Mouse (Mus musculus) right cerebral cortex, postnatal 36 days (tissue): ENCODE measurements around the gene Zfp618.

Experiments used
- DNase-seq, 2 experiments: peaks; one replicate each; pipeline ENCODE4 v3.0.0; 2022; ENCODE audit warnings: low spot score in 2 of 2, mixed read lengths in 1 of 2

Zfp618 gene

DNA sequence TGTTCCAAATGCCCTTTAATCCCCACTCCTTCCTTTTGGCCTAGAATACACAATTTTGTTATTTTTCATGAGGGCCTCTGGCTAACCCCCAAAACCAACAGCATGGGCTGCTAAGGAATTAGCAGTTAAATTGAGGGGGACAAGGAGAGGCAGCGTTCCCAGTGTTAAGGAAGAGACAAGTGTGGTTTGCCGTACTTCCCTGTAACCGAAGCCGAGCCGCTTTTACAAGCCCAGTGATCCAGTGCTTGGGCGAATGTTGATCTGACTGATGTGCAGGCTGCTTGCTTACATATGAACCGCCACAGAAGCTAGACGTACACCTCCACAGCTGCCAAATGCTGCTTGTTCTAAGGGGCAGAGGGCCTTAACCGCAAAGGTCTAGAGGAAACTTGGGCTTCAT, 99.5 kb downstream of the Zfp618 start:
- DNase-seq, result no peak

DNA sequence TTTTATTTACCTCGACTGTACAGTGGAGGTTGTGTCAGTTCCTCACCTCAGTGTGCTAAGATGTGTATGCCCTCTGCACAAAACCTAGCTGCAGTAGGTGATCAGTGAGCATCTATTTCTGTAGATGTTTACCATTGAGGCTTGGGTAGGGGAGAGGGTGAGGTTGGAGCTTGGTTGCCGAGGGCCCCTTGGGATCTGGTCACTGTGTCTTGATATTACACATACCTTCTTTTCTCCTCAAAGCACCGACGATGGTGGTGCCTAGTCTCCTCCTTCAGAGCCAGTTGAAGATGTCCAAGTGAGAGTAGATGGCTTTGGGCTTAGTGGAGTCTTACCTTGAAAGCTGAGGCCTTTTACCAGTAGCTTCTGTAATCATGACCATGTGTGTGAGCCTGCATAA, 101.4 kb downstream of the Zfp618 start:
- no peak for DNase-seq

DNA sequence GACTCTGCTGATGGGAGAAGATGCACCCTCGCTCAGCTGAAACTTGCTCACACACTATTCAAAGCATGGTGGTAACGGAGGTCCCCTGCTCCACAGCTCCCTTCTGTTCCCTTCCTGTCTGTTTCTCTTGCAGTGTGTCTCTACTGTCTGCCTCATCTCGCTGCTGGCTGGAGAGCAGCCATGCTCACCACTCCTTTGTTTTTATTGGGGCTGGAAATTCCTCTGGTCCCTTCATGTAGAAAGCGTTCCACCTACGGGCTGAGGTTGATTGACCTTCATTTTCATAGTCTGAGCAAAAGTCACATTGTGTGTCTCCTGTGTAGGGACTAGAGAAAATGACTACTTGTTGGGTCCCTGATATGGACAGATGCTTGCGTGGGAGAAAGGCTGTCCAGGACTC, 102.4 kb downstream of the Zfp618 start:
- no peak for DNase-seq

DNA sequence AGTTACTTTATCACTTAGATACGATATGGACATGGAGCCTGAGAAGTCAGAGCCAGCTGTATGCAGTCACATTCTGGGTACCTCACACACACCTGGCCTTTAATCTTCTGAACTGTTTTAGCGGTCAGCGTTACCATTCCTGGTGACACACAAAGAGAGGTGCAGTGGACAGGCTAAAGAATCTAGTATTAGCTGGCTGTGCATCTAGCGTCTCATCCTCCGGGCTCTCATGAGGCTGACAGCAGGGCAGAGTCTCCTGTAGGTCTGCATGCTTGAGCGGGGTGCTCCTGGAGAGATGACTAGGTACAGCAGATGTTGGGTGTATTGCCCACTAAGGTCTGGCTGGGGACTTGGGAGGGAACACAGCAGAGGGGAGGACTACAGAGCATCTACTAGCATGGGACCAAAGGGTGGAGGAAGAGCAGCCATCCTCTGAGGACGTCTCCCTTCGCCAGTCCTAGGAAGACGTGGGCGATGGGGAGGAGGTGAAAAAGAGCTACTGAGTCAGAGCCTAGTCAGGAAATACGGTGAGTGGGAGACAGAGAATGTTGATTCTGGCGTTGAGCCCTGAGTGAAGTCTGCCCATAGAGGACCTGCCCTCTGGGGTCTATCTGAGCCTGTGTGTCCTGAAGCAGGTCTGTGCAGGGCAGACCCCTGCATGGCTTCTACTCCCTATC, 103.3 kb downstream of the Zfp618 start:
- DNase-seq, result peak; percentile 45 to 65

DNA sequence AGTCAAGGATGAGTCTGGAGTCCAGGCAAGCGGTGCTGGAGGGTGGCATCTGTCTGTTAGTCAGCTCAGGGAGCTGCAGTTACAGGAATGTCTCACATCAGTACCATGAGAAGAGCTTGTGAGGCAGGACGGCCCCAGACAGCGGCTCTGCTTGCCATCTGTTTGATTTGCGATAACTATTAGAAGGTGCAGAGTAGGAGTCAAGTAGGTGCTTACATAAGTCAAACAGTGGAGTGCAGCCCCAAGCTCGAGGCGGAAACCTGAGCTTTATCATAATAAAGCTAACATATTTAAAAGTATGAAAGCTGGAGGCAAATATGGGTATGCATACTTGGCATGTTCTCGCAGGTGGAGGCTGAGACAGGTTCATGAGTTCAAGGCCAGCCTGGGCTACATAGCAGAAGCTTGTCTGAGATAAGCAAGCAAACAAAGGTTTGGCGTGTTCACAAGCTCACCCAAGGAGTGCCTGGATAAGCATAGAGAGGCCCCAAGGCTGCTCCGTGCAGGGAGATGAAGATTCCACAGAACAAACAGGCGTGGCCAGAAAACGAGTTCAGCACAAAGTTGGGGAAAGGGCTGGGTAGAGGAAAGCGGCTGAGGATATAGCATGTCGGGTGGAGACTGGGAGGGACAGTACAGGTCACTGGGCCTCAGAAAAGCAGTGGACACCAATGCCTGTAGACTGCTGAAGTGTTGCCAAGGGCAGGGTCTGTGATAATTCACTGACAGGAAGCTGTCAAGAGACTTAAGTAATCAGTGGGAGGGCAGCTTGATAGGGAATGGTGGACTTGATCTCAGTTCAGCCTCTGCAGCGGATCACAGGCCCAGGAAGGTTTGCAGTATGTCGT, 106.3 kb downstream of the Zfp618 start:
- DNase-seq, result no peak

DNA sequence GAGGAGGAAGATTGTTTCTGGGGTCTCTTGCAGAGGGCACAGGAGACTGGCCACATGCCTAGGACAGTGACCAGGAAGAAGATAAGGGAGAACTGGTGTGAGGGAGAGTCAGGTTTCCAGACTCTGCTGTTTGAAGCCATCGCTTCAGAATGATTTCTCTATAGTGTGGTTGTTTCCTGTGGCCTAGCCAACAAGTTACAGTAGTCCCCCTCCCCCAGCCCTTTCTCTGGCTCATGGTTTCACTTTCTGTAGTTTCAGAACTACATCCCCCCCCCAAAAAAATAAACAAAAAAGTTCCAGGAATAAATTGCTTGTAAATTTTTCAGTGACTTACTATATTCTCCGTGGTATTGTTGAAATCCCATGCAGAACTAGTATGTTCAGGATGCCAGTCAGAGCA, 107.8 kb downstream of the Zfp618 start:
- no peak for DNase-seq

DNA sequence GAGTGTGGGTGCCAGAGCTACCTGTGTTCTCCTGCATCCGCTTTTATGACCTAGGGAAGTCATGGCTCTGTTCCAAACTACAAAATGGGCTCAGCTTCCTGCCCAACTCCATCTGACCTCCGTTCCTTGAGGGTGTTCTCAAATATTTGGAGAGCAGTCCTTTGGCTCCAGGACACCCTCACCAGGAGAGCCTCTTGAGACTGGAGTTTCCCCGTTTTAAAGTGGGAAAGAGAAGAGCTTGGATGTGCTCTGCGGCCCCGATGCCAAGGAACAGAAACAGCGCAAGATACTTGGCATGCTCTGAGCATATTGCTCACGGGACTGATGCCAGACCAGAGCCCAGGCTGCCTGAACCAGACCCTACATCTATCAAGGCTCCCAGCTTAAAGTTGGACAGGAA, 113.8 kb downstream of the Zfp618 start:
- no peak for DNase-seq

DNA sequence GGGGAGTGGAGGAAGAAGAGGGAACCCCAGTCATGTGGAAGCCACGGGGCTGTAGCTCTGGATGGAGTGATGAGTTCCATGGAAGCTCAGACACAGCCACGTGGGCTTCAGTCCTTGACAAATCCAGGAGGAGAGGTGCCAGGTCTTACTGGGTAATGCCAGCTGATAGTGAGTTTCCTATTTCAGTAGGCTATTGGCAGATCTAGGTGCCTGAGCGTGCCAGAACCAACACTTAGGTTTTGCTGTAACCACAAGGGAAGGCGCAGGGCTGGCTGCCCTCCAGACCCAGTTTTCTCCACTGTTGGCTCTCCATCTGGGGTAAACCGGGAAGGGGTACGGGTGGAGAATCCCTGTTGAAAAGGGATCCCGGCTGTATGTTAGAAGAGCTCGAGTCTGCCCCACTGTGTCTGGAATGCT, 119.1 kb downstream of the Zfp618 start:
- DNase-seq, result peak; percentile 10 to 29

DNA sequence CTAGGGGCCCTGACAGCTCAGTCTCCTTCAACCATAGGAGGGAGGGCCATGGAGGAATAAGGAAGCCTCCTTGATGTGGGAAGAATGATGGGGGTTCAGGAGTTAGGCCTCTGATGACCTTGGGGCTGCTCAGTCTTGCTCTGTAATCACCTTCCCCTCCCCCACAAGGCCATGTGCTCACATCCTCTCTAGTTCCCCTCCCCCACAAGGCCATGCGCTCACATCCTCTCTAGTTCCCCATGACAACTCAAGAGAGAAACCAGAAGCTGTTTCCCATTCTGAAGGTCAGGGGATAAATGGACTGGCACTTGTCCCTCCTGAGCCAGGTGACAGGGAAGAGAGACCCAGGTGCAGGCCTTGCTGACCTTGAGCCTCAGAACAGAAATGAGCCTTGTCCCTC, 124.1 kb downstream of the Zfp618 start:
- no peak for DNase-seq

DNA sequence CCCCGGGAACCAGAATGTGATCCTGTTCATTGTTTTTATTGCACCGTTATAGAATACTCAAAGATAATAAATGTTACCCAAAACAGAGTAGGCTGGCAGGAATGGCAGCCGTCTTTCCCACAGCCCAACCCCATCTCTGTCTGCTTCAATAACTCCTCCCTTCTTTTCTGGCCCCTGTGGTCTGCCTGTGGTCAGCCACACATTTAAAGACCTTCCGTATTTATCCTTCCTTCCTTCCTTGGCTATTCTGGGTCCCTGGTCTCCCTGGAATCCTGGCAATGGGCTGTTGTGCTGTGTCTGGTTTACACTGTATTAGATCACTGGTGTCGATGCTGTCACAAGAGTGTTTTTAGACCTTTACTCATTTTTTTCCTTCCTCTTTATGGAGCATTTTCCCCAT, 125.8 kb downstream of the Zfp618 start:
- no peak for DNase-seq

DNA sequence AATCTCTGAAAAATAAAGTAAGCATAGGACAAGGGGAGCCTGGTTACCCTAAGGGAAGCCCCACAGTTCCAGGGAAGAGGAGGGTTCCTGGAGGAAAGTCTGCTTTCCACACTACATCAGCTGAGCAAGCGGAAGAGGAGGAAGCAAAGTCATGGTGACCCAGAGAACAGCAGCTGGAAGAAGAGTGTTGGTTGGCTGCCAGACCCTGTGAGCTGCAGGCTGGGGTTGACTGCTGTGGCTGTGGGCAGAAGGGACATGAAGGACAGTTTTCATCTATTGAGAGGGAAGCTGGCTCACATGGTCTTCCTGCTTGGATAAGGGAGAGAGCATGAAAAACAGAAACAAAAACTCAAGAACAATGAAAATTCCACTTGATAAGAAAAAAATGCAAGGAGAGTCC, 132.2 kb downstream of the Zfp618 start:
- no peak for DNase-seq

DNA sequence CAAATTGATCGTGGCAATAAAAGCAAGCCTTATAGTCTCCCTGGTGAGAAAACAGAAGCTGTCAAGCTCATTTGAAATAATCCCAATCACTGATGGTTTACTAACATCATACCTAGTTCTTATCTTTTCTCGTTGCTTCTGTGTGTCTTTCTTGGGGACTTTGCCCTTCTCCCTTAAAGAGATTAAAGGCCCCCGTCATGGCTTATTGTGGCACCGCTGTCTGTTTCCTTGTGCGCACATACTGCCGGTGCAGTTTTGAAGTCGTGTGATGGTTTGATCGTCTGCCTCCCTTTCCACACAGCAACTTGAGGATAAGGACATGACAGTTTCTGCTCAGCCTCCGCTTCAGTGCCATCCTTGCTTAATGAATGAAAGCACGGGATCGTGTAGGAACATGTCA, 135.1 kb downstream of the Zfp618 start:
- no peak for DNase-seq

DNA sequence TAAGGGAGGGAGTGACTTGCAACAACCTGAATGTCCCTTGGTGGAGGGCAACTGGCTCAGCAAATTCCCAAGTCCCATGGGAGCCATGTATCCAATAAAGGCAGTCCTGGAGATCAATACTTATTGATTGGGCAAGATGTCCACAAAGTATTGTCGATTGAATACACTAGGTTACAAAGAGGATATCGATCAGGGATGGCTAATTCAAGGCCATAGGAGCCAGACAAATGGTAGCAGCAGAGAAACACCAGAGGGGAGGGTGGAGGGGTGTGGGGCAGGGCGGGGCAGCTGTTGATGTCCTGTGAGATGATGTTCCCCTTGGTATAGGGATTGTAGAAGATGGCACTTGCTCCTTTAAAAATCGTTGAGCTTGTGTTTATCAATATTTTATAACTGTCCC, 136.7 kb downstream of the Zfp618 start:
- no peak for DNase-seq

DNA sequence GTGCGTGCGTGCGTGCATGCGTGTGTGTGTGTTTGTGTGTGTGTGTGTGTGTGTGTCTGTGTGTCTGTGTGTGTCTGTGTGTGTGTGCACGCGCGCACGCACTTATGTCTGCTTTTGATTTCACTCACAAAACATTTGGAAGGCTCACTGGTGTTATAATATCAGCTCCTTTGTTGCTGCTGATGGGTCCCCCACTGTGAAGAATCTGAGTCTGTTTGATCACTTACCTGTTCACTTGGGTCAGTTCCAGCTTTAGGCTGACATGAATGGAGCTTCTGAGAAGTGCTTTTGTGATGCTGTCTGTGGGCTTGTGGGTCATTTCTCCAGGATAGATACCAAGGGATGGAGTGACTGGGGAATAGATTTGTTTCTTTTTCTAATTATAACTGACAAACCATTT, 140.3 kb downstream of the Zfp618 start:
- no peak for DNase-seq

DNA sequence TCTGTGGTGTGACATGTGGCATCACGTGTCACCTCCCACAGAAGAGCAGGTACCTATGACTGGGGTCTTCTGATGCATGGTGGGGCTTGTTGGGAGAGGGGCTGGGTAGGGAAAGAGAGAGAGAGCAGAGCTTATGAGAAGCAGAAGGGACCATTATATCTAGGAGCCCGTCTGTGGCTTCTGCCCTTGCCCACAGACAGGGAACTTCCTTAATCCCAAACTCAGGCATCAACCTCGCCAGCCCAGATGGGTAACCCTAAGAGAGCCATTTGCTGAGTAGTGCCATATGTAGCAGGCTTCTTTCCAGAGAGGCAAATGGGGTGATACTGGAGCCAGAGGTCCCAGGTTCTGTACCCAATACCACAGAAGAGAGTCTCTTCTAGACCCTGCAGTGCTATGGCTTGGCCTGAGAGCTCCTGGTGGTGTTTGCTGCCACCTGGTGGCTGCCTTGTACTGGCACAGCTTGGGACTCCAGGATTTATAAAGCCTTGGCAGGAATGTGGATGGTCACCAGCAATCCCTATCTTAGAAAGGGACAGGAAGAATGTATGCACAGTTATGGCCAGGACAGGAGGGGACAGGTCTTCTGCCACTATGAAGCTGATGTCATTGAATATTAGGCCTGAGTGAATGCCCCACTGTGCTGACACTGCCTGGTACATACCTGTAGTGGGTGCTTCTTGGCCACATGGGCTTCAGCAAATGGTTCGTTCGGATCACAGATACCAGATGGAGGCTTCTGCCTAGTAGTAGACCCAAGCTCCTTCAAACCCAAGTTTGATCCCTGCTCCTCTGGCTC, 153.5 kb downstream of the Zfp618 start:
- DNase-seq, result peak; percentile 64 to 68

DNA sequence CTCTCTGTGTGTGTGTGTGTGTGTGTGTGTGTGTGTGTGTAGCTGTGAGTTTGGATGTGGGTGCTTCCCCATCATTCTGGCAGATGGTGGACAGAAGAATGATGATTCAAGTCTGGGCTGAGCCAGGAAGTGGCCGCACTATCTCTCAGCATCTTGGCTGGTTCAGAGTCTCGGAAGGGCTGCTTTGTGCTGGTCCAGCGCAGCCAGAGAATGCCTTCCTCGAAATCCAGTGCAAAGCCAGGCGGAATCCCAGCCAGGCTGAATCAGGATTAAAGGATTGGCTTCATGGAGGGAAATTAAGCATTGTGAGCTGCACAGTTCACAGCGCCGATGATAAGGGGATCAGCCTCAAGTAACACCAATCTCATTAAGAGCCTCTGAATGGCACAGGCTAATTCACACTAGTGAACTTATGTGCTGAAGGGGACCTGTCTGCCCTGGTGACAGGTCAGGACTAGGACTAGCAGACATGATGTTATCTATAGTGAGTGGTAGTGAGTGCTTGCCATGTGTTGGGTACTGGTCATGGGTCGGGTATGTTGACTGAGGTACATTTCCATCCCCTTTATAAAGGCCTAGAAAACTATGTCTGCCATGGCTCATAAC, 159.6 kb downstream of the Zfp618 start:
- DNase-seq, result no peak

DNA sequence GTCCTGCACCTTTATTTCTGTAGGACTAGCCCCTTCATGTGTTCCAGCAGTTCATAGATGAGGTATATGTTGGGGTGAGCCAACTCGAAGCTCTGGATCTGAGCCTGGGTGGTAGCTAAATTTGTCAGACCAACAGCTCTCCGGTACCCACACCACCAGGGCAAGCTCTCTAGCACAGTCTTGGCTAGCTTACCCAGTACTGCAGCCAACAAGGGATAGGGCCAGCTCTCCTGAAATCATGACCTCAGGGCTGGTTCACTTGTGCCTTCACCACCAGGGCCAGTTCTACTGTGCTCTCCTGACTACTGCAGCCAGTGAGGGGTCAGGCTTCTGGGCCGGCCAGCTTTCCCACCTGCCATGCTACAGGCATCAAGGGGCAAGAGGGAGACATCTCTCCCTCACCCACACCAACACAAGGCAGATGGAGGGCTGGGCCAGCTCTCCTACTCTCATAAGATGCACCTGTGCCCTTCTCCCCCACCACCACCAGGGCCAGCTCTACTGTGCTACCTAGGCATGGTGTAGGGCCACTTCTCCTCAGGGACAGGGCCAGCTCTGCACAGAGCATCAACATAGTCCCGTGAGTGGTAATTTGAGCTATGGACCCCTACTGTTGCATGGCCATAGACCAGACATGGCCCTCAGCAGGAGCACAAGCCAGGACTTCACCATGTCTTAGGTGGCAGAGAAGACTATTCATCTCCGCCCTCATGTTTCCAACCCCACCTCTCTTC, 164.7 kb downstream of the Zfp618 start:
- no peak for DNase-seq

DNA sequence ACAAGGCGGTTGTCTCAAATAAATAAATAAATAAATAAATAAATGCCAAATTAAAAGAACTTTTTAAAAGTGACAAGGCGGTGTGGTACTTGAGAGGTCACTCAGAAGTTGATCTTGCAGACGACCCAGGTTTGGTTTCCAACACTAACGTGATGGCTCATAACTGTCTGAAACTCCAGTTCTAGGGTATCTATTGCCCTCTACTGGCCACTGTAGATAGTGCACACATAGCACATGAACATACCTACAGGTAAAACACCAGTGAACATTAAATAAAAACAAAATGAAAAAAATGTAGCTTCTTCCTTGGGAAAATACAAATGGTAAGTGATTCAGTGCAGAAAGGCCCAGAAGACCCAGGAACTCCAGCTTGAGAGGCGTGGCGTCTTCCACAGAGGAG, 181.9 kb downstream of the Zfp618 start:
- DNase-seq, result no peak

DNA sequence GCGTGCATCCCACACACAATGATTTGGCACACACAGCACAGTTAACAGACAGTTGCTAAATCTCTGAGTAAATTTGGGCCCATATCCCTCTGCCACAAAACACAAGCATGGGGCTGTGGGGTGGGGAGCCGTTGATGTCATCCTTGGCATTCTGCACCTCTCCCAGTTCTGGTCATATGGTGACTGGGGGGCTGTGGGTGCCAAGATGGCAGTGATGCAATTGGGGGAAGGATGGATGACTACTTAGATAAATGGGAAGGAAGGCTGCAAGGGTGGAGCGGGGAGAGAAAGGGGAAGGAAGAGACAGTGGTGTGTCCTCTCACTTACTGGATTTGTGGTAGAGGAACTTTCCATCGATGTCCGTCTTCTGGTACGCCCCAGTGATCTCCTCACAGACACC, 185.8 kb downstream of the Zfp618 start:
- no peak for DNase-seq

DNA sequence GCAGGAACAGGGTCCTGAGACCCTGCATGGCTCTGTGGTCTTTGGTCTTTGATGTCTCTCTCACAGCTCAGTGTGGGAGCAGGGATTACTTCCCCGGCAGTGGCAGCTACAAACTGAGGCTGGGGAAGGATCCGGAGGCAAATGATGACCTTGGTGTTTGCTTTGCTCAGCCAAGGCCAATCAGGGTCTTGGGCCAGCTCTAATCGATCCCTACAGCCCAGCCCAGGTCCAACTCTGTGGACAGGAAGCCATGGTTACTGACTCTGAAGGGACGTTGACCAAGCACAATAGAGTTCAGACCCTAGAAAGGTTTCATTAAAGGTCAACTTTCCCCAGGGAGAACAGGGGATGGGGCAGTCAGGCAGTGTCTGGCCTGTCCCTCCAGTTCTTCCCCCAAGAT, 188.7 kb downstream of the Zfp618 start:
- no peak for DNase-seq

DNA sequence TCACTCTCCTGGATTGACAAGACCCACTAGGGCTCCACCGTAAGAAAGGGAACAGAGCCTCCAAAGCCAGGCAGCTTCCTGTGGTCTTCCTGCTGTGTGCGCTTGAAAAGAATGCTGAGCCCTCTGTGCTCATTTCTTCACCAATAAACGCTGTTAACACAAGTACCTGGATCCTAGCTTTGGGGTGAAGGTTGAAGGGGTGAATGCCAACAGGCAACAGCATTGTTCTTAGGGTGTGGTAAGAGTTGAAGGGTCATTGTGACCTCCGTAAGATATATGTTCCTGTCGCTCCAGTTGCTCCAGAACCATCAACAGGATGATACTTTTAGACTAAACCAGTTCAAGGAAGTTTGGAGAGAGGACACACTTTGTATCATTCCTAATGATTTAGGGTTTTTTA, 189.3 kb downstream of the Zfp618 start, which contains the start of gene Ambp:
Gene Ambp, minus strand, starts transcription at position 101 of the 400 bp plus-strand sequence.
- no peak for DNase-seq
